In genomic region chr3:95807630-95808029, GRCm38 (mm10) we compare ENCODE assay signal across 5 mouse cellular contexts. TPM values are rescaled to one million over a fixed set of nuclear protein-coding genes. Genes with fewer than 3 reads are reported as not detected.
DNase-seq lines count a peak whose midpoint lies in the region; ATAC-seq and TF ChIP-seq lines count a peak whose summit lies in the region.
"Not testable (repeated sequence)": the region's sequence is repeated elsewhere in the genome, so short reads cannot be mapped to it uniquely, and the experiment has no call there.

No protein-coding gene starts in this region.

- not testable (repeated sequence) for H3K9ac ChIP-seq in MEL (ENCODE audit: control insufficient read depth, low read depth, low read length, poor library complexity, severe bottlenecking); heart, adult 2 months (ENCODE audit: low read depth, low read length); liver, postnatal 0 days (replicated peaks)

- 93% methylated on average over 6 of the region's 6 CpGs for WGBS in heart, adult 2 months
- 97% methylated on average over 3 of the region's 6 CpGs for WGBS in liver, postnatal 0 days (ENCODE audit: insufficient replicate concordance)

- H3K4me2 ChIP-seq in liver, postnatal 0 days (ENCODE audit: low read depth, low read length): not testable (repeated sequence)

- H3K4me1 ChIP-seq in E14TG2a.4 (replicated peaks; ENCODE audit: low read depth, low read length): 0 out of 2 replicates have a peak, but pooled peaks cover 19% of the 10 kb centered on the region
- peaks cover 11 to 39% of the 10 kb centered on the region in 2 experiments for H3K4me1 ChIP-seq in MEL (ENCODE audit: control insufficient read depth in 1 of 2, insufficient read depth in 2 of 2, low read length in 2 of 2)
- H3K4me1 ChIP-seq in heart, adult 2 months (ENCODE audit: control insufficient read depth, insufficient read depth, low read length); liver, postnatal 0 days (ENCODE audit: insufficient read depth): not testable (repeated sequence)

- TF ChIP-seq RAD21 in MEL (IDR thresholded peaks at IDR 0.05; ENCODE audit: low read depth, low read length): not testable (repeated sequence)

- not testable (repeated sequence) for ATAC-seq in liver, postnatal 0 days

- H3K4me3 ChIP-seq in E14TG2a.4 (replicated peaks; ENCODE audit: low read length); MEL (ENCODE audit: control insufficient read depth in 1 of 2, insufficient read depth in 1 of 2, low read depth in 2 of 2, low read length in 2 of 2); heart, adult 2 months; layer of hippocampus, adult 2 months; liver, postnatal 0 days (ENCODE audit: low read depth, low read length): not testable (repeated sequence)

- TF ChIP-seq CTCF in E14TG2a.4 (conservative IDR thresholded peaks at IDR 0.05; ENCODE audit: low read length): peak; percentile 15; the same call in 1 of the 2 replicates
- peak in 2 of 3 experiments; percentile 29 to 33; a peak in 3 of 6 replicates for TF ChIP-seq CTCF in MEL (IDR thresholded peaks at IDR 0.05 in 2 of 3, conservative IDR thresholded peaks at IDR 0.05 in 1 of 3; ENCODE audit: control insufficient read depth in 1 of 3, insufficient read depth in 1 of 3, low read depth in 2 of 3, low read length in 3 of 3, poor library complexity in 1 of 3, severe bottlenecking in 1 of 3)
- TF ChIP-seq CTCF in heart, adult 2 months (IDR thresholded peaks at IDR 0.05): peak; percentile 14; the same call in 1 of the 2 replicates
- TF ChIP-seq CTCF in layer of hippocampus, adult 2 months (conservative IDR thresholded peaks at IDR 0.05): peak; percentile 28; the same call in 1 of the 2 replicates
- 0 out of 2 replicates have a peak, but pooled peaks have one; percentile 9 for TF ChIP-seq CTCF in liver, postnatal 0 days (IDR thresholded peaks at IDR 0.05; ENCODE audit: low read depth)

- H3K9me3 ChIP-seq in E14TG2a.4 (ENCODE audit: low read length); MEL (replicated peaks; ENCODE audit: insufficient read depth, low read length); liver, postnatal 0 days (ENCODE audit: low read length): not testable (repeated sequence)

- H3K27me3 ChIP-seq in E14TG2a.4 (ENCODE audit: insufficient read depth, low read length); MEL (ENCODE audit: control insufficient read depth in 1 of 2, insufficient read depth in 2 of 2, low read length in 2 of 2); heart, adult 2 months (ENCODE audit: control insufficient read depth, insufficient read depth, low read length); liver, postnatal 0 days (ENCODE audit: insufficient read depth, low read length): not testable (repeated sequence)

- H3K36me3 ChIP-seq in E14TG2a.4 (ENCODE audit: insufficient read depth, low read length) (peaks cover 31% of the 10 kb centered on the region), MEL (ENCODE audit: control insufficient read depth in 1 of 2, insufficient read depth in 2 of 2, low read length in 2 of 2) (peaks cover 13 to 37% of the 10 kb centered on the region in 2 experiments)
- not testable (repeated sequence) for H3K36me3 ChIP-seq in heart, adult 2 months (ENCODE audit: control insufficient read depth, insufficient read depth, low read length); liver, postnatal 0 days (replicated peaks; ENCODE audit: insufficient read depth, low read length)

- not testable (repeated sequence) for DNase-seq in MEL (ENCODE audit: low read depth, low spot score); heart, adult 2 months; layer of hippocampus, adult 2 months (ENCODE audit: low spot score in 2 of 2); liver, postnatal 0 days

- H3K27ac ChIP-seq in MEL (ENCODE audit: control insufficient read depth, low read depth, low read length); heart, adult 2 months; layer of hippocampus, adult 2 months; liver, postnatal 0 days (ENCODE audit: low read depth): not testable (repeated sequence)

- intact Hi-C loops in heart, adult 2 months (cut with DNase I): not testable (repeated sequence)

- TF ChIP-seq EP300 in MEL (IDR thresholded peaks at IDR 0.05; ENCODE audit: low read depth in 1 of 2, low read length in 2 of 2); heart, adult 2 months (IDR thresholded peaks at IDR 0.05; ENCODE audit: insufficient read depth, low read depth, low read length); liver, postnatal 0 days (IDR thresholded peaks at IDR 0.05; ENCODE audit: low read depth): not testable (repeated sequence)

- not testable (repeated sequence) for TF ChIP-seq POLR2A in MEL (IDR thresholded peaks at IDR 0.05; ENCODE audit: control insufficient read depth in 1 of 2, insufficient read depth in 1 of 2, low read depth in 1 of 2, low read length in 2 of 2, poor library complexity in 1 of 2); heart, adult 2 months (IDR thresholded peaks at IDR 0.05; ENCODE audit: insufficient read depth, low read depth, low read length)

- peaks cover 63% of the 10 kb centered on the region for H3K79me2 ChIP-seq in MEL (ENCODE audit: control insufficient read depth, insufficient read depth, low read length, poor library complexity)
- peaks cover 16% of the 10 kb centered on the region for H3K79me2 ChIP-seq in heart, adult 2 months (replicated peaks; ENCODE audit: control insufficient read depth, insufficient read depth, low read length)

TF ChIP-seq in MEL, 35 proteins besides CTCF, POLR2A, EP300 and RAD21:
- TF ChIP-seq MYC (IDR thresholded peaks at IDR 0.05; ENCODE audit: low read depth, low read length): 0 out of 2 replicates have a peak, but pooled peaks have one; percentile 55
- TF ChIP-seq ZNF384 (IDR thresholded peaks at IDR 0.05; ENCODE audit: low read depth, low read length): peak; percentile 66
- peak; percentile 24; the same call in 1 of the 2 replicates for TF ChIP-seq MXI1 (IDR thresholded peaks at IDR 0.05; ENCODE audit: low read depth, low read length)

RNA-seq across cellular contexts. Expression of gene Rprd2, which starts 11.0 kb away (rescaled TPM):
- total RNA-seq in MEL (2012; rRNA removed): 16.3 and 17.1 TPM in 2 replicates
- 10 to 100 TPM; 31.9 to 42.0 TPM for polyA plus RNA-seq in MEL (2012; ENCODE audit: insufficient read depth in 1 of 2, insufficient read length in 2 of 2, low read depth in 1 of 2, low replicate concordance in 2 of 2, missing spikeins in 1 of 2)
- total RNA-seq in heart, adult 2 months (2021): 10 to 100 TPM; 35.5 to 47.7 TPM
- 12.1 and 13.9 TPM in 2 replicates for polyA plus RNA-seq in heart, adult 2 months (2012; rRNA removed)
- total RNA-seq in layer of hippocampus, adult 2 months (2021): 10 to 100 TPM; 60.3 to 65.5 TPM
- polyA plus RNA-seq in liver, postnatal 0 days (2015; fragmentation: Nextera tagmentation; extraction: Ambion mirVana): 7.1 and 8.2 TPM in 2 replicates

RNA-seq across cellular contexts. Expression of gene Tars2, which starts 47.6 kb away (rescaled TPM):
- total RNA-seq in MEL (2012; rRNA removed): 138 and 141 TPM in 2 replicates
- polyA plus RNA-seq in MEL (2012; ENCODE audit: insufficient read depth in 1 of 2, insufficient read length in 2 of 2, low read depth in 1 of 2, low replicate concordance in 2 of 2, missing spikeins in 1 of 2): 100 to 1,000 TPM in 1 of 2 experiments, not detected in 1; 237 TPM
- 10 to 100 TPM; 42.1 to 45.3 TPM for total RNA-seq in heart, adult 2 months (2021)
- polyA plus RNA-seq in heart, adult 2 months (2012; rRNA removed): 31.3 and 54.4 TPM in 2 replicates
- total RNA-seq in layer of hippocampus, adult 2 months (2021): 10 to 100 TPM; 43.1 to 44.0 TPM
- 16.4 and 21.0 TPM in 2 replicates for polyA plus RNA-seq in liver, postnatal 0 days (2015; fragmentation: Nextera tagmentation; extraction: Ambion mirVana)

RNA-seq across cellular contexts. Expression of gene Prpf3, which starts 48.1 kb away (rescaled TPM):
- total RNA-seq in MEL (2012; rRNA removed): 109 and 126 TPM in 2 replicates
- 100 to 1,000 TPM; 199 to 277 TPM for polyA plus RNA-seq in MEL (2012; ENCODE audit: insufficient read depth in 1 of 2, insufficient read length in 2 of 2, low read depth in 1 of 2, low replicate concordance in 2 of 2, missing spikeins in 1 of 2)
- 10 to 100 TPM; 19.4 to 24.0 TPM for total RNA-seq in heart, adult 2 months (2021)
- 9.3 and 13.2 TPM in 2 replicates for polyA plus RNA-seq in heart, adult 2 months (2012; rRNA removed)
- 10 to 100 TPM; 33.0 to 38.1 TPM for total RNA-seq in layer of hippocampus, adult 2 months (2021)
- polyA plus RNA-seq in liver, postnatal 0 days (2015; fragmentation: Nextera tagmentation; extraction: Ambion mirVana): 11.2 and 12.0 TPM in 2 replicates
